Mouse (Mus musculus) central nervous system, embryonic 18 days (tissue): ENCODE data around the gene Fam228b. TPM values are rescaled to one million over a fixed set of nuclear protein-coding genes. Genes with fewer than 3 reads are reported as not detected.

Experiments used
- polyA plus RNA-seq: library from polyadenylated mRNA; depleted of rRNA; stranded (reverse); fragments of >200 nt; gene quantifications from 2 replicates; pipeline ENCODE4 v1.2.3, GENCODE M21; 2012; rRNA removed

The Fam228b gene
- 7.2 and 10.4 TPM in 2 replicates for polyA plus RNA-seq

GRCm38 (mm10) chr12:4768492-4769332 is at the start of gene Fam228b, which contains the start of gene Pfn4:
Gene Fam228b, minus strand, starts transcription at chr12:4769267.
Gene Pfn4, plus strand, starts transcription at chr12:4769022.

GRCm38 (mm10) chr12:4817361-4818101 is 48.5 kb upstream of the Fam228b start, which contains the start of gene Sf3b6:
Gene Sf3b6, plus strand, starts transcription at chr12:4817544.

GRCm38 (mm10) chr12:4738031-4738576 is 31.0 kb downstream of the Fam228b start, which contains the start of gene Fam228a:
Gene Fam228a, minus strand, starts transcription at chr12:4738430.

Other genes starting within 250 kb of the Fam228b start
- gene Itsn2, start 176.6 kb downstream of the Fam228b start, polyA plus RNA-seq, result 31.8 and 32.2 TPM in 2 replicates
- gene Gm3625, start 176.3 kb downstream of the Fam228b start, polyA plus RNA-seq, result not detected in 2 replicates
- 3.2 and 3.3 TPM in 2 replicates for gene Fam228a, start 30.8 kb downstream of the Fam228b start, polyA plus RNA-seq
- gene Pfn4, start 245 bp downstream of the Fam228b start, polyA plus RNA-seq, result 8.9 and 14.8 TPM in 2 replicates
- gene Sf3b6, start 48.3 kb upstream of the Fam228b start, polyA plus RNA-seq, result 166 and 192 TPM in 2 replicates
- gene Fkbp1b, start 72.3 kb upstream of the Fam228b start, polyA plus RNA-seq, result 73.9 and 82.3 TPM in 2 replicates
- 11.1 and 11.5 TPM in 2 replicates for gene Wdcp, start 74.0 kb upstream of the Fam228b start, polyA plus RNA-seq
- 2.6 and 2.8 TPM in 2 replicates for gene Mfsd2b, start 105.1 kb upstream of the Fam228b start, polyA plus RNA-seq
- 12.2 and 12.6 TPM in 2 replicates for gene Ubxn2a, start 138.4 kb upstream of the Fam228b start, polyA plus RNA-seq
- 17.4 and 18.2 TPM in 2 replicates for gene Atad2b, start 148.1 kb upstream of the Fam228b start, polyA plus RNA-seq